Mouse (Mus musculus): ENCODE measurements at regions not wholly inside any gene's neighbourhood (a gene's known extent, or its start where the extent isn't known, plus 50 kb on each side); places are given as distances from the start of the nearest gene placed in this dataset.

DNA sequence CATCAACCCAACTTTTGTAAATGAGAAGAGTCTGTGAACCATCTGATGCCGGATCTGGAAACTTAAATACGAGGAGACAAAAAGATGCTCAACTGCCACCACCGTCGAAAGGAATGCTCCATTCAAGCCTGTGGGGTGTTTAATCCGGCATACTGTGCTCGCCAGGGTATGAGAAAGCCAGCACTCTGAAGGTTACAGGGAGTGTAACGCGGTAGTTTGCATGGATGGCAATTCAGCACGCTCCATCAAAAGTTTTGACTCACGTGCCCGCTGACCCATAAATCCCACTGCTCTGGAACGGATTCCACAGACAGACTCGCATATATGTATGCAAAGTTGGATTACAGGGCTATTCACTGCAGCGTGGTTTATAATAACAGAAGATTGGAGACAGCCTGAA is 84.0 kb upstream of the Top1 start:
- TF ChIP-seq CTCF (IDR thresholded peaks at IDR 0.05; ENCODE audit: borderline replicate concordance, extremely low read depth, insufficient read depth, insufficient read length) (no peak), POLR2A (IDR thresholded peaks at IDR 0.05; ENCODE audit: borderline replicate concordance, extremely low read depth, insufficient read depth, insufficient read length, poor library complexity, severe bottlenecking) (no peak)
